Mouse (Mus musculus) brain, embryonic 14.5 days (tissue): Measurements from ENCODE around the gene Fam117b. TPM values are rescaled to one million over a fixed set of nuclear protein-coding genes. Genes with fewer than 3 reads are reported as not detected.

ENCODE experiments used
- DNase-seq: peaks from one replicate; pipeline ENCODE4 v3.0.0-alpha.2; 2011; ENCODE audit warnings: low read depth
- CTCF ChIP-seq: fragments of 200-500 bp; IDR thresholded peaks from 2 replicates; pipeline ENCODE4 v1.5.1; 2012; ENCODE audit warnings: inconsistent platforms, mild to moderate bottlenecking, moderate library complexity, borderline replicate concordance; ENCODE audit not compliant: insufficient read depth, insufficient read length; ENCODE audit errors: extremely low read depth
- POLR2A ChIP-seq: fragments of 200-500 bp; IDR thresholded peaks from 2 replicates; pipeline ENCODE4 v1.6.1; 2012; ENCODE audit warnings: mild to moderate bottlenecking, inconsistent platforms, borderline replicate concordance; ENCODE audit not compliant: poor library complexity, insufficient read depth, insufficient read length, severe bottlenecking; ENCODE audit errors: extremely low read depth
- polyA plus RNA-seq: library from polyadenylated mRNA; depleted of rRNA; stranded (reverse); fragments of >200 nt; gene quantifications from 2 replicates; pipeline ENCODE4 v1.2.3, GENCODE M21; 2012

Fam117b gene
- polyA plus RNA-seq, 1 experiment: 71.0 TPM

GRCm38 (mm10) chr1:59914799-59915198 lies 2.0 kb downstream of the Fam117b start:
- no peak for TF ChIP-seq POLR2A
- TF ChIP-seq CTCF: no peak
- no peak for DNase-seq

GRCm38 (mm10) chr1:59915843-59916610 lies 3.2 kb downstream of the Fam117b start:
- TF ChIP-seq POLR2A (no peak), CTCF (no peak)
- DNase-seq: peak; percentile 62

- DNase-seq: no peak
- TF ChIP-seq POLR2A: no peak
- no peak for TF ChIP-seq CTCF
Measured at GRCm38 (mm10) chr1:59917401-59917800, 4.6 kb downstream of the Fam117b start.

GRCm38 (mm10) chr1:59918075-59918474 lies 5.3 kb downstream of the Fam117b start:
- no peak for TF ChIP-seq POLR2A
- TF ChIP-seq CTCF: no peak
- DNase-seq: no peak

- no peak for DNase-seq
- TF ChIP-seq POLR2A (no peak), CTCF (no peak)
Measured at GRCm38 (mm10) chr1:59923201-59923600, 10.4 kb downstream of the Fam117b start.

- TF ChIP-seq POLR2A: no peak
- TF ChIP-seq CTCF: no peak
- DNase-seq: no peak
Measured at GRCm38 (mm10) chr1:59923673-59924072, 10.9 kb downstream of the Fam117b start.

GRCm38 (mm10) chr1:59924411-59924810 lies 11.6 kb downstream of the Fam117b start:
- no peak for DNase-seq
- no peak for TF ChIP-seq POLR2A

GRCm38 (mm10) chr1:59926021-59926672 lies 13.3 kb downstream of the Fam117b start:
- TF ChIP-seq CTCF: no peak
- no peak for TF ChIP-seq POLR2A

GRCm38 (mm10) chr1:59927131-59927680 lies 14.4 kb downstream of the Fam117b start:
- DNase-seq: no peak
- TF ChIP-seq CTCF (no peak), POLR2A (no peak)

More at GRCm38 (mm10) chr1:59926021-59926672, 13.3 kb downstream of the Fam117b start:
- no peak for DNase-seq

GRCm38 (mm10) chr1:59930926-59931325 lies 18.1 kb downstream of the Fam117b start:
- TF ChIP-seq CTCF (no peak), POLR2A (no peak)
- no peak for DNase-seq

GRCm38 (mm10) chr1:59932991-59933390 lies 20.2 kb downstream of the Fam117b start:
- no peak for DNase-seq
- TF ChIP-seq CTCF (no peak), POLR2A (no peak)
